Mouse (Mus musculus) lung, adult 2 months (tissue): ENCODE measurements around the gene Cyth1.

Source experiments
- CTCF ChIP-seq: fragments of 200-500 bp; IDR thresholded peaks from 2 replicates; pipeline ENCODE4 v1.5.1; 2011; ENCODE audit warnings: mild to moderate bottlenecking, low read length, control low read depth; ENCODE audit not compliant: insufficient read depth
- POLR2A ChIP-seq: fragments of 200-500 bp; IDR thresholded peaks from 2 replicates; pipeline ENCODE4 v1.6.1; 2011; ENCODE audit warnings: low read depth, mild to moderate bottlenecking, control low read depth, low read length, borderline replicate concordance; ENCODE audit errors: extremely low read depth

DNA sequence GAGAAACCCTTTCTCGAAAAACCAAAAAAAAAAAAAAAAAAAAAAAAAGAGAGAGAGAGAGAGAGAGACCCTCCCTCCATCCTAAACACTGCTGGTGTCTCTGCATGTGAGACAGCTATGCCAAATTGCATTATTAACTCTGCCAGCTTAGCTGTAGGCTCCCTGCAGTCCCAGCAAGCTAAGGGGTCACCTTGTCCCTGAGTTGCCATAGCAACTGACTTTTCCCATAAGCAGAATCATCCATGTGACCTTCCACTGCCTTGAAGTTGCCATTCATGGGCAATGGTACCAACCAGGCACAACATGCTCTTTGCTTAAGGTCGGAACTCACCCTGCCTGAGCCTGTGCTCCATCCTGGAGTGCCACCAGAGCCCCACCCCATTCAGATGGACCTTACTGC lies 46.6 kb upstream of the Cyth1 start:
- TF ChIP-seq POLR2A, result no peak
- TF ChIP-seq CTCF, result no peak
